Mouse (Mus musculus) adrenal gland (tissue): Measurements from ENCODE around the gene Cep131.

ENCODE experiments used
- intact Hi-C: fragments of 180-260 bp; cut with DNase I; formaldehyde crosslinking; loops from one replicate; pipeline ENCODE4 v1.15.1; 2025

The Cep131 gene

DNA sequence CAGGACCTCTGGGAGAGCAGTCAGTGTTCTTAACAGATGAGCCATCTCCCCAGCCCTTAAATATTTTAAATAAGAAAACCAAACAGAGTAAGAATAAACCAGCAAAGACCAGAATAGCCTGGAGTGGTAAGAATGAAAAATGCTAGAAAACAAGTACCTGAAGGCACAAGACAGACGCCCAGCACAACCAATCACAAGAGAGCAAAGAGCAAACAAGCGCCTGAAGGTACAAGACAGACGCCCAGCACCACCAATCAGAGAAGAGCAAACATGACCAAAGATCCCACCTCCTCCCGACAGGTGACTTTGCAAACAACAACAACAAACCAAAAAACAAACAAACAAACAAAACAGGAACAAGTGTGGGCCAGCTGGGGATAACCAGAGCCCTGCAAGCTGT is 32.8 kb downstream of the Cep131 start:
- intact Hi-C loops: no loop called here

DNA sequence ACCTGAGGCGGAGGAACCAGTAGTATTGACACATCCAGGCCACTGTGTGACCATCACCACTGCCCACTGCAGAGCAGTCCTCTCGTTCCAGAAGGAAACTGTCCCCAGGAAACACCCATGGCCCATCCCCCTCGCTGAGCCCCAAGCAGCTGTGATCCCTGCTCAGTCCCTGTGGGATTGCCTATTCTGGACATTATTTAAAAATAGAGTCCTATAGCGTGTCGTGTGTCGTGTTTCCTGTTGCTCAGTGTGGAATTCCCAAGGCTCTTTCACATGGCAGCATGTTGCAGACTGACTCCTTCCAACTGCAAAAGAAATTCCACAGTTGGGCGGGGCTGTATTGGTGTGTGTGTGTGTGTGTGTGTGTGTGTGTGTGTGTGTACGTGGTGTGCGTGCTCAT is 34.4 kb downstream of the Cep131 start:
- intact Hi-C loops: no loop called here

DNA sequence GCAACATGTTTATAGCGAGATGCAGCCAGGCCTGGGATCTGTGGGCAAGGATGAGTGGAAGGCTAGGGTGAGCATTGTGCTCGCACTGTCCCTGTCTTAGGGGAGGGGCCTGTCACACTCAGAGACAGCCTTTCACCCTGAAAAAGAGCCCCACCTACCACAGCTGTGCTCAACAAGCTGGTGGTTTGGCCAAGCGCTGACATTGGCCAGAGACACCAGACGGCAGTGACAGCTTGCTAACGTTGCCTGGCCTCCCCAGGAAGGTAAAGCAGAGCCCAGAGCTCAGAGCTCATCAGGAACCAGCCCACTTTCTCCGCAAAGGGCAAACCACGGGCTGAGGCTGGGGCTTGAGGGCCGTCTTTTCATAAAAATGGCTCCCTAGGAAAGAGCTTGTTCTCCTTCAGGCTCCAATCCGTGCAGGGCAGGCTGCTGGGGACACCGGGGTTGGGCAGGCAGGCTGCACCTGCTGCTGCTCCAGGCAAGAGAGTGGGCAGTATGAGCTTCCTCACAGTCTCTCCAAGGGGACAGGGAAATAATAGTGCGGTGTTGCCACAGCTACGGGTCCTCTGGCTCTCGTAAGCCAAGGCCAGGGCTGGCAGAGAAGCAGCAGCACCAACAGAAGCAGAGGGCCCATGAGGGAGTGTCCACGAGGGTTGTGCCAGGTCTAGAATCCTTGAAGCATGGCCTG is 35.4 kb downstream of the Cep131 start:
- intact Hi-C loops: no loop called here

DNA sequence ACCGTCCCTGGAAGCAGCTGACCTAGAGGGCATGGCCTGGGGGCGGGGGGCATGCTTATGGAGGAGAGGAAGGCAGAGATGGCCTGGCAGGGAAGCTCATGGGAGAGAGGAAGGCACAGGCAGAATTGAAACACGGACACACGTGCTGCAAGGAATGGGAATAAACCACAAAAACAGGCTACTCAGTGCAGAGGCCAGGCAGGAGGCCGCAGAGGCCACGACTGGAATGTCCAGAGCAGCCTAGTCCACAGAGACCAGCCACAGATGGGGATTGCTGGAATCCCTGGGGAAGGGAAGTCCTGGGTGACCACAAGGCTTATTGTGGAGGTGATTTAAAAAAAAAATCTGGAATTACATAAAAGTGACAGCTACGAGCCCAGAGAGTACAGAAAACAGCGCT is 37.6 kb downstream of the Cep131 start:
- intact Hi-C loops: no loop called here

DNA sequence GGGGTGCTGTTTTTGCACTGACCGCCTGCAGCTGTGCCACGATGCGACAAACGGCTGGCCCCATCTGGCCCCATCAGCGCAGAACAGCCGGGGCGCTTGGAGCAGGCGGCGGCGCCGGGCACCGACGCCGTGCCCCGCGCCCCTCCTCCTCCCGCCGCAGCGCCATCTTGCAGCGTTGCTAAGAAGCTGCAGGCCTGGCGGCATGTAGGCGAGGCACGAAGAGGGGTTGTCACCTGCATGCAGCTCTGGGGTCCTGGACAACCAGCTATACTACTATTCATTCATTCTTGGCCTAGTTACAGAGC is 38.4 kb downstream of the Cep131 start:
- intact Hi-C loops: no loop called here

DNA sequence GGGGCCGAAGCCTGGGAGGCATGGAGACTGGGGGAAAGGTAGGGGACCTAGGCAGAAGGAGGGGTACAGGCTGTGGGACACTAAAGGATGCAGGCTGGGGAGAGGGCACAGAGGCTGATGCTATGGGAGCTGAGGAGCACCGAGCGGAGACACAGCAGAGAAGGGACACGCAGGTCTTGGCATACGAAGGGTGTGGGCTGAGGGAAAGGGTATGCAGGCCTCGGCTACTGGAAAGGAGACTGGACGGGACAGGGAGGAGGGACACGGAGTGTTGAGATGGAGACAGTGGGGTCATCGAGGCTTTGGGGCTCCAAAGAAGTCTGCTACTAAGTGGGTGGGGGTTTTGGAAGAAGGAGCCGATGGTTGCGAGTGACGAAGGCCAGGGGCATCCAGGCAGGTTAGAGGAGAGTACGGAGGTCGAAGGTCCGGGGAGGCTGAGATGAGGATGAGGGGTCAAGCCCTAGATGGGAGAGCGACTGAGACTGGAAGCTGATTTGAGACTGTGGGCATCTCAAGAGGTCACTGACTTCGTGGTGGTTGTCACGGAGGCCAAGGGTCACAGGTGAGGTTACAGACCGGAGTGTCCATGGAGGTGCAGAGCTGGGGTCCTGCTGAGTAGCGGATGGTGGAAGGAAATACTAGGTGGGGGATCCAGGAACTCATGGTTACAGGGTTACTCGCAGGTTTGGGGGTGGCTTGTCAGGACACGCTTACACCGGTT is 38.9 kb downstream of the Cep131 start:
- intact Hi-C loops: no loop called here

DNA sequence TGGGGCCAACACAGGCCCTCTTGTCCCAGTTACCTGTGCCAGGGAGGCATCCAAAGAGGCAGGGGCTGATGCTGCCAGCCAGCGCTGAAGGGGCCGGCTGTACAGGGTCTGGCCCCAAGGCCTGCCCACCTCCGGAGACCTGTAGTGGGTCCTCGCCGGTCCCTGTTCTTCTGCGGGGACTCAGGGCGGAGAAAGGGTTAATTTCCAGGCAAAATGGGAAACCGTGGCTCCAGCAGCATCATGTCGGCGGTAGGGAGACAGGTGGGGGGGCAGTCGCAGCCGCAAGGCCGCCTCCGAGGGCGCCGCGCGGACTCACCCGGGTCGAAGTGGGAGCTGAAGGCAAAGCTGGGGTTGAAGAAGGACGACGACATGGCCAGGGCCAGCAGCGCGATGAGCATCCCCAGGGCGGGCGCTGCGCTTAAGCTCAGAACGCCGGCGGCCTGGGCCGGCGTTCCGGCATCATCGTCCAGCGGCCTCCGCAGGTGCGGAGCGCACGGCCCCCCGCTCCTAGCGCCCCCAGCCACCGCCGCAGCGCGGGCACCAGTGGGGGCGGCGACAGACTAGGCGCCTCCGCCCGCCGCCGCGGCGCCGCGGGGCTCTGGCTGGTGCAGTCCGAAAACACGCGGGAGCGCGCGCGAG is 40.0 kb downstream of the Cep131 start, which contains the start of gene Aatk:
Aatk (minus strand) TSS at position 615 of the 639 bp plus-strand sequence.
- intact Hi-C loops: no loop called here

DNA sequence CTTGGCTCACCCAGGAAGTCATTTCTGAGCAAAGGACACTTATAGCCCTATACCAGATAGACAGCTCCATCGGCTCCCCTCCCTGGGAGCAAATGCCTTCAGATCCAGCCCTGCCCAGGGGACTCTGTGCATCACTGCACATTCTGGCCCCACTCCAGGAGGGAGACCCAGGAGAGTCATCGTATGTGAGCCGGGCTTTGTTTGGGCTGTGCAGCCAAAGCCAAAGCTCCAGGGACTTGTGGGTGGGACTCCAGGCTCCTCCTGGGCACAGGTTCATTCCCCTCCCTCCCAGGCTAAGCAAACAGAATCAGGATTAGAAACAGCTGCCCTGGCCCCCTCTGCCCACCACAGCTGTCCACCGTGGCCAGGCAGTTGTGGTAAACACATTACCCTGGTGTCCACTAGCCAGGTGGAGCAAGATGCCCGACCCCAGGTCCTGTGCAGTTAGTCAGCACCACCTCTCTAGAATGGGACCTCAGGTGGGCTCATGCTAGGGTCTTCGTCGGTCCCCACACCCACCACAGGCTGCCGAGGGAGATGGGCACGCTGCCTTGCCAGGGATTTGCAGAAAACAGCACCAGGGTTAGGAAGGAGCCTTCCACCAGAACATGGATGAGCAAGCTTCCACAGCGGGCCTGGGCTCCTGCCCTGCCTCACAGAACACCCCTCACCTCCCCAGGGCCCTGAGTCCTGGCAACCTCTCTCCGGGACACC is 40.6 kb downstream of the Cep131 start:
- intact Hi-C loops: no loop called here

DNA sequence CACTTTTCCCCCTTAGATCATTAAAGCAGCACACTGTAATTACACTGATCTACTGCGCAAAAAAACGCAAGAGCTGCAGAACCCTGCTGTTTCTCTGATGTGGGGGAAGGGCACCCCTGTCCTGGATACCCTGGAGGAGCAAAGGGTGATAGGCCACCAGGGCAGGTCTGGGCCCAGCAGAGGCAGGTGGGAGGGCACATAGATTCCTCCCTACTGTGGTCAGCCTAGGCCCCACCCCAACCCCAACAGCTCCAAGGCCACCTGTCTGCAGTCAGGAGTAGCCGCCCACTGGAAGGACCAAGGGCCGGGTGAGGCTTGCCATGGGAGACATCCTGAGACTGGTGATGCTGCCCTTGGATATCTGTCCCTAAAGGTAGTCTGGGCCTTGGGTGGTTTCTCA is 41.3 kb downstream of the Cep131 start:
- intact Hi-C loops: no loop called here

DNA sequence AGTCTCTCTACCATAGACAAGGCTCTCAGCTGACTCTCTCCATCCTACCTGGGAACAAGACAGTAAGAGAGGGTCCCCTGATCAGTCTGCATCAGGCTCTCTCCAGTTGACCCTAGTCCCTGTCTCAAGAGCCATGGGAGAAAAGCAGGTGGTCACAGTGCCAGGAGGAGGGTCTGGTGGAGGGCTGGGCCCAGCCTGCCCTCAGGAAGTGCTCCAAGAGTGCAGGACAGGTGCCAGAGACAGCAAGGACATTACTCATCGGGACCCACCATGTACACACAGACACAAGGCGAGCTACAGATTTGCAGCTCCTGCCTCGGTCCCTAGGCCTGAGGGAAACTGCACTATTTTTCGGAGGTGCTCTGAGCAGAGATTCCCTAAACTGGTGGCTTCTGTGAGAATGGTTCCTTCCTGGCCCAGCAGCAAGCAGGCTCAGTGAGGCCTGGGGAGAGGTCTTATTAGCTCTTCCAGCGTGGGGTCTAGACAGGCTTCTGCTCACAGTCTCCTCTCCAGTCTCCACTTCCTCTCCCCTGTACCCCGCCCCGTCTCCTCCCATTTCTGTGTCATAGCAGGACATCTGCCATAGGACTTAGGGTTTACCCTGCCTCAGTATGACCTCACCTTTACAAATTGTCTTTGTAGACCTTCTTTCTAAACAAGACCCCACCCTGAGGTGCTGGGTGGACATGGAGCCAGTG is 44.3 kb downstream of the Cep131 start:
- intact Hi-C loops: no loop called here

DNA sequence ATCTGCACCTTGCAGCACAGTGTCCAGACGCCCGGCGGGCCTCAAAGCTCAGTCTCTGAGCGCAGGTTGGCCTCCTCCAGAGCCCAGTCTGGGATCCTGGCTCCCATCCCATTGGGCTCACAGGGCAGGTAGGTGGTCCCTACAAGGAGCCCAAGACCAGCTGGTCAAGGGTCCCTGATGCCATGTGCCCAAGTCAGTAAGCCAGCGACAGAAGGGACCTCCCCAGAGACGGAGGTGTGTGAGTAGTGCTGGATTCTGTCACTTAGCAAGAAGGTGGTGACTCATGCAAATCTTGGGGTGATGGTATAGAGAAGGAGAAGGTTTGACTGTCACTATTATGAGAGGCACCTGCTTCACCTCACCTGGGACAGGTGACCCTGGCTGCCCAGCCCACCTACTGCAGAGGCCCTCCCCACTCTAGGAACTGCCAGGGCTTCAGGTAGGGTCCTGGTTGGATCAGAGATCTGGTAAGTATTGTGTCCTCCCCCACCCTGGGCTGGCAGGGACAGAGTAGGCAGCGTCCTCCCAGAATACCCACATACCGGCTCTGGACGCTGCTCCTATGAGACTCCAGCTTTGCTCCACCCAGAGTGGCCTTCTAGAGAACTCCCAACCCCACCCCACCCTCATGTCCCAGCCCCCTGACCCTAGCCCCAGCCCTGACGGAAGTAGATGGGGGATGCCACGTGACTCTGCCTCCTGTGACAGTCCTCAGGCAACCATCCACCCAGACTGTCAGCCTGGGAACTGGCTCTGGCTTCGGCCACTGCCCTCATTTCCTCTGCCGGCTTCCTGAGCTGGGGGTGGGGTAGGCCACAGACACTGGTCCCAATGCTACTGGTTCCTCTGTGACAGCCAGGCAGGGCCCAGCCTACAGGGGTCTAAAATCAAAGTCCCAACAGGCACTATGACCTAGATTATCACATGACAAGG is 45.2 kb downstream of the Cep131 start:
- intact Hi-C loops: no loop called here

DNA sequence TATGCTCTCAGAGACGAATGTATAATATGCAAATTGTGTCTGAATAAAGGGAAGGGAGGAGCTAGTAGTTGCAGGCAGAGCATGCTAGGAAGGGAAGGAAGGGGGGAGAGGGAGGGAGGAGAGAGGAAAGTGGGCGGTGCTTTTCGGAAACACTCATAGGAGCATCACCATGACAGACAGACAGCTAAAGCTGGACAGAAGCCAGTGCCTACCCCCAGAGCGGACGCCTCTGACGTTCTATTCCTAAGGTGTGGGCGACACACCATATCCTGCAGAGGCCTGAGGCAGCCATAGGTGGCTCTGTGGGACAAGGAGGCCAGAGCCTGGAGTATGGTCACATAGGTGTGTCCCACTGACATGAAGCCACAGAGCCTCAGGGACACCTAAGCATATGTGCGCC is 46.2 kb downstream of the Cep131 start:
- intact Hi-C loops: no loop called here

DNA sequence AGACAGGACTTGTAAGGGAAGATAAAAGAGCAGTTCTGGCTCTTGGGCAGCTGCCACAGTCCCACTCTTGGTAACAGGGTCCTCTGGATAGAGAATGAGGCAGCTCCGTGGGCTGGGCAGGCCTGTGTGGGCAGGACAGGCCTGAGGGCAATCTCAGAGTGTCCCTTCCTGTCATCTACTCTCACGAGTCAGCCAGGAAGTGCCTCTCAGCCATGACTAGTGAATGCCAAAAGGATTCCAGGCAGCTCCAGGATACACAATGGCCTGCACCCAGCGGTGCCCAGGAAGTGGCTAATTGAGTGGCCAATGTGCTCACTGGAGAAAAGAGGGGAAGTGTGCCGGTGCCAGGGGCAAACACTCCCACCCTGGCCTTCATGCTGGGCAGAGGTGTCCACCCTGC is 47.0 kb downstream of the Cep131 start:
- intact Hi-C loops: loop anchor here (10.0 kb wide), 1 partner anchor 265 kb away; no protein-coding TSS in a partner anchor

DNA sequence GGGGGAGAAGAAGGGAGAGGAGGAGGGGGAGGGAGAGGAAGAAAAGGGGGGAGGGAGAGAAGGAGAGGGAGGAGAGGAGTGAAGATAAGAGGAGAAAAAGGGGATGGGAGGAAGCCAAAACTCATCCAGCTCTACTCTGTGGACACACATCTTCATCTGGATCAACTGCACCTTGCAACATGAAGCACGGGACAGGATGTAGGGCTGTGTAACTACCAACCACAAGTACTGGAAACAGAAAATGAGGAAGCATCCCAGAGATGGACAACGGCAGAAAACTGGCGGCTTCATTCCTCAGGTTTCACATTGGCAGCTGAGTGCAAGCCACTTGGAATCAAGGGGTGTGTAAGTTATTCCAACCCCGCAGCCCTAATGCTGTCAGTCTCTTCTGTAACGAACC is 51.9 kb downstream of the Cep131 start:
- intact Hi-C loops: loop anchor here (5.0 to 10.0 kb wide), 2 partner anchors 58 to 270 kb away; no protein-coding TSS in a partner anchor

DNA sequence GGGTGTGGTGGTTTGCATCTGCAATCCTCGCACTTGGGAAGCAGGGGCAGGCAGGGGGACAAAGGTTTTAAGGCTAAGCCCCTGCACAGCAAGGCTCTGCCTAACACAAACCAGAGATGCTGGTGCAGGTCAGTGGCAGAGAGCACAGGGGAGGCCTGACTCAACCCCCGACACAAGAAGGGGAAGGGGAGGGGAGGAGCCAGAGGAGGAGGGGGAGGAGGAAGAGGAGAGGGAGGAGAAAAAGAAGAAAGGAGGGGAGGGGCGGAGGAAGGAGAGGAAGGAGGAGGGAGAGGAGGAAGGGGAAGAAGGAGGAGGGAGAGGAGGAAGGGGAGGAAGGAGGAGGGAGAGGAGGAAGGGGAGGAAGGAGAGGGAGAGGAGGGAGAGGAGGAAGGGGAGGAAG is 52.3 kb downstream of the Cep131 start:
- intact Hi-C loops: loop anchor here (5.0 to 10.0 kb wide), 2 partner anchors 58 to 270 kb away; no protein-coding TSS in a partner anchor

DNA sequence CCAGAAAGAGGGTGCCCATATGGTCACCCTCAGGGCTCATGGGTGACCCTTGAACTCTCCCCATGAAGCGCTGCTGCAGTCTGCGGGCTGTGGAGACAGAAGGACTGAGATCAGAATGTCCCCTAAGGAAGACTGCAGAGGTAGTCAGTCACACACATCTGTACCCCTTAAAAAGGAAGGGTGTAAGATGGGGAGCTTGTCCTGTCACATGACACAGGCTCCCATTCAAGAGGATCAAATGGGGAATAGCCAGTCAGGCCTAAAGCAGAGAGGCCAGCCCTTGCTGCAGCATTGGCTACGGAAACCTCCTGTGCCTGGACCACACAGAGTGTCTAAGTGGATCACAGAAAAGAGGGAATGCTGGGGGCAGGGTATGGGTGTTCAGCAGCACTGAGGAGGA is 53.2 kb downstream of the Cep131 start:
- intact Hi-C loops: loop anchor here (5.0 to 10.0 kb wide), 2 partner anchors 59 to 271 kb away; no protein-coding TSS in a partner anchor

DNA sequence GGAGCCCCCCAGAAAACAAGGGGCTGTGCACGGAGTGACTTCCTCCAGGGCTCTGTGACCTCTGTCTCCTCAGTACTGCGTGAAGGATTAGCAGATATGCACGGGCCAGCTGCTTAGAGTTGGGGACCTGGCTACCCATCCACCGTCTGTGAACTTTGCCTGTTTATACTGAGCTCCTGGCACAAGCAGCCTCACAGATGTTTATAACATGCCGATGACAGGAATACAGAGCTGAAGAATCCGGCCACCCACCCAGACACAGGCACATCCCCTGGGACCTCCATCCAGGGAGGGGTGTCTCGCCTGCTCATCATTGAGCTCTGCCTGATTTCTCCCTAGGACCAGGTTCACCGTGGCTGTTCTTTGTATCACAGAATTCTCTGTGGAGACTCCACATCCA is 54.6 kb downstream of the Cep131 start:
- intact Hi-C loops: loop anchor here (5.0 to 10.0 kb wide), 2 partner anchors 60 to 273 kb away; no protein-coding TSS in a partner anchor

DNA sequence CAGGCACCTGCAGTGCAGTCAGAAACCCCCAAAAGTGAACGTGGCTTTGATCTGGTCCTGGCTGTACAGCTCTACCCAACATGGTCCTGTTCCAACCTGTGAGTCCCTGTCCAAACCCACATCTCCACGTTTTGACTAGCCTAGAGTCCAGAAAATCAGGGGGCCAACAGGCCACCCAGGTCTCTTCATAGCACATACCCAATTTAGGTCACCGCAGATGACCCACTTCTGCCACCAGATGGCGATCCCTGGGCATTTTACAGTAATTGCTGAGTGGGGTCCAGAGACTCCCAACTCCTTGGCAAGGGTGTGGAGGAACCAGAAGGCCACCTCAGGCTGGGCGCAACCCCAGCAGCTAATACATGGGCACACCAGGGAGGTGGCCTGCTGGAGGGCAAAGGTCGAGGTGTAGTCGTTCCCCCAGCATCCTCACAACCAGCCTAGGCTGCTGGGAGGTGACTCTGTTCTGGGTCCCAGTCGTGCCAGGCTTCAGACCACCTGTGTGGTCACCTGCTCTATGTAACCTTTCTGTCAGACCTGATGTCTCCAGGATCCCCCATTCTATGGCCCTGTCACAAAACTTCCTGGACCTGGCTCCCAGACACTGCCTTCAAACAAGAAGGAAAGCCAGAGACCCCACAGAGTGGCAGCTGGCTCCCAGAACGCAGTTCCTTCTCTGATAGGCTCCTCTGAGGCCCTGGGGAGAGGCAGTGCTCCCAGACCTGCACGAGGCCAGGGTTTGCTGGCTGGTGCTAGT is 56.3 kb downstream of the Cep131 start:
- intact Hi-C loops: loop anchor here (5.0 to 10.0 kb wide), 2 partner anchors 62 to 274 kb away; no protein-coding TSS in a partner anchor
